Mouse (Mus musculus) midbrain, embryonic 12.5 days (tissue): Measurements from ENCODE around the gene Ankrd23. TPM values are rescaled to one million over a fixed set of nuclear protein-coding genes. Genes with fewer than 3 reads are reported as not detected.
A peak's percentile ranks its signal among the peaks of the same experiment; 100 is the strongest.

Experiments used
- ATAC-seq: fragments of 200-750 bp; cut with Nextera tagmentation; 2 replicates; pipeline ENCODE4 v1.8.0; 2017; ENCODE audit warnings: low read depth, moderate TSS enrichment, moderate library complexity; ENCODE audit not compliant: low FRiP score
- H3K27ac ChIP-seq: fragments of 300-500 bp; sonication (generic); replicated peaks from 2 replicates; pipeline ENCODE4 v1.5.1; 2016; ENCODE audit warnings: mild to moderate bottlenecking
- H3K27me3 ChIP-seq: fragments of 300-500 bp; sonication (generic); 2 replicates; pipeline ENCODE4 v1.6.1; 2016; ENCODE audit warnings: mild to moderate bottlenecking
- H3K36me3 ChIP-seq: fragments of 300-500 bp; sonication (generic); 2 replicates; pipeline ENCODE4 v1.6.1; 2016
- H3K4me1 ChIP-seq: fragments of 300-500 bp; sonication (generic); 2 replicates; pipeline ENCODE4 v1.6.1; 2016
- H3K4me2 ChIP-seq: fragments of 300-500 bp; sonication (generic); replicated peaks from 2 replicates; pipeline ENCODE4 v1.6.1; 2016; ENCODE audit warnings: mild to moderate bottlenecking, moderate library complexity
- H3K4me3 ChIP-seq: fragments of 300-500 bp; sonication (generic); 2 replicates; pipeline ENCODE4 v1.5.1; 2016; ENCODE audit warnings: mild to moderate bottlenecking
- H3K9ac ChIP-seq: fragments of 300-500 bp; sonication (generic); replicated peaks from 2 replicates; pipeline ENCODE4 v1.6.1; 2016; ENCODE audit warnings: mild to moderate bottlenecking, moderate library complexity
- H3K9me3 ChIP-seq: fragments of 300-500 bp; sonication (generic); 2 replicates; pipeline ENCODE4 v1.6.1; 2016; ENCODE audit warnings: mild to moderate bottlenecking
- WGBS: fragments of 180-500 bp; shearing (Covaris S2); methylation state at CpG from one replicate; pipeline ENCODE4 v1.1.7; 2016; 5-methylcytosine and 5-hydroxymethylcytosine counted together
- polyA plus RNA-seq: library from polyadenylated mRNA; unstranded; fragments of >200 nt; fragmentation: Nextera tagmentation; extraction: Ambion mirVana; gene quantifications from 2 replicates; pipeline ENCODE4 v1.2.1, GENCODE M21; 2016

Ankrd23 gene
- polyA plus RNA-seq, 1 experiment from 2014 or later, result 19.8 TPM

DNA sequence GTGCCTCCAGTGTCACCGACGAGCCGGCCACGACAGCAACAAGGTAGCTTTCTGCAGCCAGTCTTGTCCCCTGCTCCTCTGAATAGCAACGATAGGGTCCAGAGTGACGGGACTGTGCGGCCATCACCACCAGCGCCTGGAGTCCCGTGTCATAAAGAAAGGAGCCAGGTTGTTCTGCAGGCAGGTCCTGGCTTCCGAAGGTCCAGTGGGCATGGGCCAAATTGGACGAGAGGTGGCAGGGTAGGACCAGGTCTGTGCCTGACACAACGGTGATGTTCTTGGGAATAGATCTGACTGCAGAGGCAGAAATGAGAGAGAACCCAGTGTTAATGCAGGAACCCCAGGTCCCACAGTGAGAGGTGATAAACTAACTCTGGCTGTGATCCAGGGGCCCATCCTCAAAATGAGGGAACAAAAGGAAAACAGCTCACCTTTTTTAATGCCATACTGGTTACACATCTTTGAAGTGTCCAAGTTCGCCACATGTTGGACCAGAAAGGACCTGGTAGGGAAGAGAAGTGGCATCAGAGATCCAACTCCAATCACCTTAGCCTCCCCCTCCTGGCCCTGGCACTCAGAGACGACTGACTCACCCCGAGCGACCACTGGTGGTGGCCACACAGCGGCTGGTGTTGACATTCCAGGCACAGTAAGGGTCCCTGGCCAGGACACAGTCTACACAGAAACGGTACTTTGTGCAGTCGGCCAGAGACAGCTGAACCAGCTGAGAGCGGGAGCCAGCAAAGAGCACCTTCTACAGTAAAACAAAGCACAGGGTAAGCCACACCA is 13.6 kb upstream of the Ankrd23 start:
- Histone ChIP-seq H3K4me3 (no peak overlapping the region), H3K36me3 (peaks cover 68% of the 10 kb centered on the region), H3K27me3 (no peaks in the 10 kb centered on the region), H3K9me3 (no peaks in the 10 kb centered on the region), H3K9ac (no peak overlapping the region), H3K27ac (no peak overlapping the region), H3K4me1 (peaks cover 54% of the 10 kb centered on the region), H3K4me2 (no peak overlapping the region)
- ATAC-seq, result no peak
- WGBS, result 80% methylated on average over 20 of the region's 20 CpGs

DNA sequence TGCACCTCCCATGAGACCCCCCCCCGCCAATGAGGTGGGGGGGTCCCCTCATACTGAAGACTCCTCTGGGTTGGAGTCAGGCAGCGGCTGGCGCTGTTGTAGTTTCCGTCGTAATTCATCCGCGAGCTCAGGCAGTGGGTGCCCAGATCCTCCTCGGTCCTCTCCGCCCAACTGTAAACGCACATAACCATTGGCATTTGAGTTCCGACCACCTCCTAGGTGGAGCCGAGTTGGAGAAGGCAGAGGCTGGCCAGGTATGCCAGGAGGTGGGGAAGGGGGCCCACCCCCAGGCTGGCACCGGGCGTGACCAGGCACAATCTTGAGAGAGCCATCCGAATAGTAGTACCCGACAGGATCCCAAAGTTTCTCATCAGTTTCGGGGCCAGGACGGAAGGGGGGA is 12.8 kb upstream of the Ankrd23 start:
- ATAC-seq, result no peak
- Histone ChIP-seq H3K27ac (peak overlapping the region; percentile 87; the same call in 1 of the 2 replicates), H3K9ac (no peak overlapping the region), H3K4me1 (peaks cover 47% of the 10 kb centered on the region), H3K36me3 (peaks cover 60% of the 10 kb centered on the region), H3K4me2 (peak overlapping the region; percentile 6; the same call in 1 of the 2 replicates), H3K9me3 (no peaks in the 10 kb centered on the region), H3K27me3 (no peaks in the 10 kb centered on the region), H3K4me3 (0 out of 2 replicates have a peak overlapping the region, but pooled peaks have one; percentile 7)
- 91% methylated on average over 18 of the region's 18 CpGs for WGBS

DNA sequence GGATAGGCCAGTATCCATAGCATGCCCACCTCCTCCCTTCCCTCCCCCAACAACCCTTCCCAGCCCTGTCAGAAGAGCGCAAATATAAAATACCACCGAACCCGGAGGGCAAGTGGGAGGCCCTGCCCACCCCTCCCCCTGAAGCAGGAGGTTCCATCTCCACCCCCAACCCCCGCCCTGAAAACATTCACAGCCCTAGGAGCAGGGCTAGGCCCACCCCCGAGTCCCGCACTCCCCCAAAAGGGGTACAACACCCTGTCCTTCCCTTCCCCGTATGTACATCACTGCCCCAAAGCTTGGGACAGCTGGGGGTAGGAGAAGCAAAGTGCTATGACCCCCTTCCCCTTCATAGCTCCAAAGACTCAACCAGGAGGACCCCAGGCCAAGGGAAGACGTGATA is 12.1 kb upstream of the Ankrd23 start:
- ATAC-seq, result no peak
- 58% methylated on average over 8 of the region's 8 CpGs for WGBS

DNA sequence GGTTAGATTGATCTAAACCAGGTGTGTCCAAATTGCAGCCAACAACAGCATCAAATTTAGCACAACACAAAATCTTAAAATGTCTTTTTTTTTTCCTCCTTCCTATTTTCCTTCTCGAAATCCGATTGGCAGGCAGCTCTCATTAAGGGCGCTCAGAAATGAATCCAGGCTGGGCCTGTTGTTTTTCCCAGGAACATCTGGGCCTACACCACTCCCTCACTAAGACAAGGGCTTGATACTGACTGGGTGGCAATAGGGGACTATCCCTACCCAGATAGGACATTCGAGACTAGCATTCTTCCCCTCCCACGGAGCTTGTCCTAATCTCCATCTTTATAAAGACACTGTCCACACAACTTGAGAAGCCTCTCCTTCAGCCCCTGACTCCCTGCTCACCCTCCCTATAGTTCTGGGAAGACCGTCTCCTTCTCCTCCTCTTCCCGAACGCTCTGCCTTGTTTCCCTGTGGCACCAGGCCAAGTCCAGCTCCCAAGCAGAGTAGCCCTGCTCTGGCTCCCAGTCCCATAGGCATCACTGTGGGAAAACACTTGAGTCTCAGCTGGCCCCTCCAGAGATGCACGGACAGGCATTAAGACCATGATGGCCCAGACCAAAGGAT is 11.4 kb upstream of the Ankrd23 start:
- peaks cover 46% of the 10 kb centered on the region for H3K36me3 ChIP-seq
- peak overlapping the region; percentile 87 for H3K27ac ChIP-seq
- no peak overlapping the region; the same call in 1 of the 2 replicates for H3K4me2 ChIP-seq
- H3K9me3 ChIP-seq, result no peaks in the 10 kb centered on the region
- no peak for ATAC-seq
- H3K4me3 ChIP-seq, result no peak overlapping the region
- peak overlapping the region; percentile 16; the same call in 1 of the 2 replicates for H3K9ac ChIP-seq
- H3K27me3 ChIP-seq, result no peaks in the 10 kb centered on the region
- 39% methylated on average over 9 of the region's 9 CpGs for WGBS
- peaks cover 35% of the 10 kb centered on the region for H3K4me1 ChIP-seq

More for the DNA sequence above, 12.1 kb upstream of the Ankrd23 start:
- Histone ChIP-seq H3K36me3 (peaks cover 53% of the 10 kb centered on the region), H3K4me1 (peaks cover 40% of the 10 kb centered on the region), H3K9me3 (no peaks in the 10 kb centered on the region), H3K9ac (peak overlapping the region; percentile 16; the same call in 1 of the 2 replicates), H3K4me2 (peak overlapping the region; percentile 6; the same call in 1 of the 2 replicates), H3K4me3 (no peak overlapping the region), H3K27me3 (no peaks in the 10 kb centered on the region), H3K27ac (peak overlapping the region; percentile 87)

DNA sequence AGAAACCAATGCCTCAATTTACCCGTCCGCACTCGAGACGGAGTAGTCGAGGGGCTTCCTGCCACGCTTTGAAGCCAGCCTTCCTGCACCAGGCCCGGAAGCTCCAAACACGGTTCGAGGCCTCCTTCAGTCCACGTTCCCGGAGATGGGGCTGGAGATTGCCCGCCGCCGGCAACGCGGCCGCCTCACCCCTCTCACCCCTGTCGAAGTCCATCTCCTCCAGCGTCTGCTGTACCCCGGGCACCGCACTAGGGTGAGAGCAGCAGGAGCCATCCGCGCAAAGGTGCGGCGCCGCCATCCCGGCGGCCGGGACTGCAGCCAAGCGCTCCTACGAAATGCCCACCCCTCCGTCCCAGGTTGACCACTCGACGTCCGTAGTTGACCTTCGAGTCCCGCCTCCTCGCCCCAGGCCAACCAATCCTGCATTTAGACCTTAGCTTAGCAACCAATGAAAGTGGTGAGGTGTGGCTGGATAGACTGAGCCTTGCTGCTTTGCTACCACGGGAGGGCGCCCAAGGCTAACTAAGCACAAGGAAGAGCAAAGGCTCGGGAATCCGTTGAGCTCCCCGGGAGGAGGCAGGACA is 10.3 kb upstream of the Ankrd23 start, which contains the start of gene Ankrd39:
Ankrd39 (minus strand) TSS at position 558 of the 584 bp plus-strand sequence.
- peak within 1 kb of the TSS; percentile 67 for H3K4me3 ChIP-seq
- peak within 1 kb of the TSS; percentile 87 for H3K27ac ChIP-seq
- peak within 1 kb of the TSS; percentile 71 for H3K9ac ChIP-seq
- ATAC-seq, result peak; percentile 98
- H3K36me3 ChIP-seq, result peaks cover 42% of the 10 kb centered on the region
- no peaks in the 10 kb centered on the region for H3K9me3 ChIP-seq
- H3K4me2 ChIP-seq, result peak within 1 kb of the TSS; percentile 66
- H3K4me1 ChIP-seq, result peaks cover 35% of the 10 kb centered on the region
- no peaks in the 10 kb centered on the region for H3K27me3 ChIP-seq
- WGBS, result under 1% methylated on average over 43 of the region's 43 CpGs

DNA sequence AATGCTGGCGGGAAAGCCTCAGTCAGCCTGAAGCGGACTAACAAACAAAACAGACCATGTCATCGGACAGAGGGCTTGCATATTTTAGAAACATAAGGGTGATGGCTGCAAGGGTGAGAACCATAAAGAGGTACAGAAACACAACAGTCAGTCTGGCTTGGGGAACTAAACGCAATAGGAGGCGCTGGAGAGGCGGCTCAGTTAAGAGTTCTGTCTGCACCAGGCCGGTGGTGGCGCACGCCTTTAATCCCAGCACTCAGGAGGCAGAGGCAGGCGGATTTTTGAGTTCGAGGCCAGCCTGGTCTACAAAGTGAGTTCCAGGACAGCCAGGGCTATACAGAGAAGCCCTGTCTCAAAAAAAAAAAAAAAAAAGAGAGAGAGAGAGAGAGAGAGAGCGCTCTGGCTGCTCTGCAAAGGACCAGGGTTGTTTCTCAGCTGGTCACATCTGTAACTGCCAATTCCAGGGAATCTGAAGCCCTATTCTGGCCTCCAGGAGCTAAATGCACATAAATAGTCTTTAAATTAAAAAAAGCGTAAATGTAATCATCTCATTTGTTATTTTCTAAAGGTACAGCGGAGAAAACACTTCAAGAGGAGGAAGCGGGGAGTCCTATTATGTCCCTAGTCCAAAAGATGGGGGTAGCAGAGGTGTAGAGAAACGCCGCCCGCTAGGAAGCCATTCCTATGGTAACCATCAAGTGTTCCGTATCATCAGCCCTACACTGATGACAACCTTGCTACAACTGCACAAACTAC is 9.3 kb upstream of the Ankrd23 start:
- Histone ChIP-seq H3K36me3 (peaks cover 41% of the 10 kb centered on the region), H3K27me3 (no peaks in the 10 kb centered on the region), H3K27ac (no peak overlapping the region), H3K9ac (peak overlapping the region; percentile 71; the same call in 1 of the 2 replicates), H3K4me3 (peak overlapping the region; percentile 67), H3K4me1 (peaks cover 35% of the 10 kb centered on the region), H3K9me3 (no peaks in the 10 kb centered on the region), H3K4me2 (peak overlapping the region; percentile 66)
- 63% methylated on average over 19 of the region's 19 CpGs for WGBS
- ATAC-seq, result no peak

DNA sequence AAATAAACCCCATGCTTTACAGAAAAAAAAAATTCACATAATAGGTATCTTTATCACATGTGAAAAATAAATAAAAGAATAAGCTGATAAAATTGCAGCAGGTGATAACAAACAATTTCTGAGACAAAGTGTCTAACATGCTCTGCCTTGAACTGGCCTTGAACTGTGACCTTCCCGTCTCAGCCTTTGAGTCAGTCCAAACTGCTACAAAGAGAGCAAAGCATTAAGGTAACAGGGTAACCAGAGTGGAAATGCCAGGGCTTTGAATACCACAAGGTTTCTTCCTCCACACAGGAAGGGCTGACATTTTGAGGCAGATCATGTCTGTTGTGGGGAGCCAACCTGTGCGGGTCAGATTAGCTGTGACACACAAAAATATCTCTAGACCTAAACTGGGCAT is 8.7 kb upstream of the Ankrd23 start:
- Histone ChIP-seq H3K9me3 (no peaks in the 10 kb centered on the region), H3K27ac (no peak overlapping the region), H3K4me1 (peaks cover 35% of the 10 kb centered on the region), H3K4me3 (no peak overlapping the region), H3K36me3 (peaks cover 40% of the 10 kb centered on the region), H3K27me3 (no peaks in the 10 kb centered on the region), H3K4me2 (no peak overlapping the region), H3K9ac (no peak overlapping the region)
- no peak for ATAC-seq
- WGBS, result 89% methylated on average over 2 of the region's 2 CpGs

DNA sequence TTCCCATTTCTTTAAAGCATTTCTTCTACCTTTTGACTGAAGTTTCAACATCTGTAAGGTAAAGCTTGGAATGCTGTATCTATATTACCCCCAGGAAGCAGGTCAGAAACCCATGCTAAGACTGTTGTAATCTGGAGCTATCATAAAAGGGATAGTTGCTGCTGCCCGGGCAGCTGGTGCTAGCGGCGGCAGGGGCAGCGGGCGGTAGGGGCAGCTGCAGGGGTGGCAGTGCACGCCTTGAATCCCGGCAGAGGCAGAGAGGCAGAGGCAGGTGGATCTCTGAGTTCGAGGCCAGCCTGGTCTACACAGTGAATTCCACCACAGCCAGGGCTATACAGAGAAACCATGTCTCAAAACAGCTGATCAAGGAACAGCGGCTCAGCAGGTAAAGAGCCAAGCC is 6.2 kb upstream of the Ankrd23 start:
- Histone ChIP-seq H3K27ac (no peak overlapping the region), H3K4me3 (no peak overlapping the region), H3K4me2 (no peak overlapping the region), H3K36me3 (peaks cover 38% of the 10 kb centered on the region), H3K27me3 (no peaks in the 10 kb centered on the region), H3K9ac (no peak overlapping the region), H3K9me3 (no peaks in the 10 kb centered on the region), H3K4me1 (peaks cover 18% of the 10 kb centered on the region)
- ATAC-seq, result no peak
- WGBS, result 92% methylated on average over 9 of the region's 9 CpGs

DNA sequence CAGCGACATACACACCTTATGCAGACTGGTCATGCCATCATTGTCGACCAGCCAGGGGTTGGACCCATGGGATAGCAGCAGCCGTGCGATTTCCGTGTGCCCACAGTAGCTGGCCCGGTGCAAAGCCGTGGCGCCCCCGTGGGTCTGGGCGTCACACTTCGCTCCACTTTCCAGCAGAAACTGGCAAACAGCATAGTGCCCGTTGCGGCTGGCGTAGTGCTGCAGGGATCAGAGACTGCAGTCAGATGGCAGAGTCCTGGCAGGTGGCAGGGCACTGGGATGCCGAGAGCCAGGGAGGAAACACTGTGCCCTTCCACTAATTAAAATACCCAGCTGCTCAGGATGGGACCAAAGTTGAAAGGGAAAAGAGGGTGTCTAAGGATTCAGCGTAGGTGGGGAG is 5.2 kb upstream of the Ankrd23 start:
- no peak overlapping the region for H3K4me2 ChIP-seq
- ATAC-seq, result no peak
- no peak overlapping the region for H3K9ac ChIP-seq
- WGBS, result 93% methylated on average over 16 of the region's 16 CpGs
- H3K36me3 ChIP-seq, result peaks cover 38% of the 10 kb centered on the region
- no peak overlapping the region for H3K4me3 ChIP-seq
- no peak overlapping the region for H3K27ac ChIP-seq
- H3K4me1 ChIP-seq, result peaks cover 15% of the 10 kb centered on the region
- no peaks in the 10 kb centered on the region for H3K9me3 ChIP-seq
- no peaks in the 10 kb centered on the region for H3K27me3 ChIP-seq

DNA sequence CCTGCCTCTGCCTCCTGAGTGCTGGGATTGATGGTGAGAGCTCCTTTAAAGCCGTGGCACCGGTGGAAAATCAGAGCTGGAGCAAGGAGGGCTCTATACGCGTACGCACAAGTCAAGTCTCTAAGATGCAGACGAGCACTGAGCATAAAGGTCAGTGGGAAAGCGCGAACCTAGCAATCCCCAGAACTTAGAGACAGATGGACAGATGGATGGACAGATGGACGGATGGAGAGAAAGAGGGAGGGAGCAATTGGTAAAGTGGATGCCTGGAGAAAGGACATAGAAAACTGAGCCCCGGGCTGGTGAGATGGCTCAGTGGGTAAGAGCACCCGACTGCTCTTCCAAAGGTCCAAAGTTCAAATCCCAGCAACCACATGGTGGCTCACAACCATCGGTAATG is 4.1 kb upstream of the Ankrd23 start:
- WGBS, result 93% methylated on average over 12 of the region's 12 CpGs
- H3K9me3 ChIP-seq, result no peaks in the 10 kb centered on the region
- H3K27me3 ChIP-seq, result no peaks in the 10 kb centered on the region
- H3K9ac ChIP-seq, result no peak overlapping the region
- H3K36me3 ChIP-seq, result peaks cover 38% of the 10 kb centered on the region
- no peak for ATAC-seq
- H3K4me3 ChIP-seq, result no peak overlapping the region
- H3K27ac ChIP-seq, result no peak overlapping the region
- H3K4me2 ChIP-seq, result no peak overlapping the region
- peaks cover 7% of the 10 kb centered on the region; the same call in 1 of the 2 replicates for H3K4me1 ChIP-seq

DNA sequence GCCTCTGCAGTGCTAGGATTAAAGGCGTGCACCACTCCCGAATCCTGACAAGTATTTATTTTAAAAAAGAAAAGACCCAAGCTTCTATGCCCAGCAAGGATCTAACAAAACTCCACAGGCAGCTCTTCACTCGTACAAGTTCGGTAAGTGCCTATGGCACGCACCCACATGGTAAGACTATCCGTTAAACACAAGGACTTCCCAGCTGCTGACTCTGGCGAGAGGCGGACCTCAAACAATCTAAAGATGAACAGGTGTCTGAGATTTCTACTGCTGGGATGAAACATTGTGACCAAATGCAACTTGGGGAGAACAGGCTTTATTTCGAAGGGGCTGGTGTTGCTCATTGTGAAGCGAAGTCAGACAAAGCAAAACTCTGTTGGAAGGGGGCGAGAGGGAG is 3.4 kb upstream of the Ankrd23 start:
- ATAC-seq, result no peak
- H3K4me1 ChIP-seq, result peaks cover 4% of the 10 kb centered on the region; the same call in 1 of the 2 replicates
- no peak overlapping the region for H3K27ac ChIP-seq
- no peak overlapping the region for H3K9ac ChIP-seq
- no peaks in the 10 kb centered on the region for H3K9me3 ChIP-seq
- no peak overlapping the region for H3K4me3 ChIP-seq
- H3K36me3 ChIP-seq, result peaks cover 38% of the 10 kb centered on the region
- 91% methylated on average over 11 of the region's 11 CpGs for WGBS
- H3K27me3 ChIP-seq, result no peaks in the 10 kb centered on the region
- H3K4me2 ChIP-seq, result no peak overlapping the region
